Mouse (Mus musculus) embryonic fibroblast, embryonic 13.5 days (primary cell): Measurements from ENCODE around the gene 1700017N19Rik. TPM values are rescaled to one million over a fixed set of nuclear protein-coding genes. Genes with fewer than 3 reads are reported as not detected.

Experiments
- H3K27ac ChIP-seq: 2 replicates; pipeline ENCODE4 v1.5.1; 2012; ENCODE audit warnings: low read length, control low read depth, inconsistent platforms; ENCODE audit not compliant: insufficient read depth
- H3K4me1 ChIP-seq: 2 replicates; pipeline ENCODE4 v1.6.1; 2011; ENCODE audit warnings: low read length; ENCODE audit not compliant: control insufficient read depth, insufficient read depth
- H3K4me3 ChIP-seq: 2 replicates; pipeline ENCODE4 v1.5.1; 2011; ENCODE audit warnings: mild to moderate bottlenecking, control low read depth, low read length; ENCODE audit not compliant: insufficient read depth
- CTCF ChIP-seq: IDR thresholded peaks from 2 replicates; pipeline ENCODE4 v1.5.1; 2011; ENCODE audit warnings: mild to moderate bottlenecking, control low read depth, low read length, moderate library complexity, borderline replicate concordance; ENCODE audit not compliant: insufficient read depth
- POLR2A ChIP-seq: IDR thresholded peaks from 2 replicates; pipeline ENCODE4 v1.6.1; 2011; ENCODE audit warnings: low read depth, mild to moderate bottlenecking, control low read depth, low read length, moderate library complexity
- polyA plus RNA-seq: library from polyadenylated mRNA; stranded (reverse); fragments of >200 nt; gene quantifications from 2 replicates; pipeline ENCODE4 v1.2.4, GENCODE M21; 2011; ENCODE audit warnings: low read depth; ENCODE audit not compliant: missing spikeins, insufficient read length

1700017N19Rik gene
- polyA plus RNA-seq, 1 experiment, result not detected

- H3K4me3 ChIP-seq, result no peak overlapping the region
- no peaks in the 10 kb centered on the region; the same call in 1 of the 2 replicates for H3K4me1 ChIP-seq
- no peak for TF ChIP-seq CTCF
- H3K27ac ChIP-seq, result no peak overlapping the region
Measured at GRCm38 (mm10) chr10:100598339-100598738, 8.1 kb downstream of the 1700017N19Rik start.

GRCm38 (mm10) chr10:100603511-100603910 is 13.2 kb downstream of the 1700017N19Rik start:
- Histone ChIP-seq H3K27ac (no peak overlapping the region), H3K4me3 (no peak overlapping the region), H3K4me1 (no peaks in the 10 kb centered on the region)
- TF ChIP-seq CTCF (no peak), POLR2A (no peak)

GRCm38 (mm10) chr10:100604254-100604653 is 14.0 kb downstream of the 1700017N19Rik start:
- H3K4me1 ChIP-seq, result no peaks in the 10 kb centered on the region
- no peak overlapping the region for H3K27ac ChIP-seq
- no peak overlapping the region for H3K4me3 ChIP-seq
- TF ChIP-seq POLR2A, result no peak
- no peak for TF ChIP-seq CTCF

- no peak overlapping the region for H3K4me3 ChIP-seq
- H3K4me1 ChIP-seq, result no peaks in the 10 kb centered on the region
- no peak overlapping the region for H3K27ac ChIP-seq
- TF ChIP-seq CTCF (no peak), POLR2A (no peak)
Measured at GRCm38 (mm10) chr10:100617233-100617903, 27.1 kb downstream of the 1700017N19Rik start.

GRCm38 (mm10) chr10:100619474-100619873 is 29.2 kb downstream of the 1700017N19Rik start:
- Histone ChIP-seq H3K4me3 (no peak overlapping the region), H3K27ac (no peak overlapping the region), H3K4me1 (no peaks in the 10 kb centered on the region)
- TF ChIP-seq POLR2A (no peak), CTCF (no peak)

- TF ChIP-seq POLR2A (no peak), CTCF (no peak)
- Histone ChIP-seq H3K27ac (no peak overlapping the region), H3K4me3 (no peak overlapping the region), H3K4me1 (no peaks in the 10 kb centered on the region)
Measured at GRCm38 (mm10) chr10:100620040-100620439, 29.8 kb downstream of the 1700017N19Rik start.

GRCm38 (mm10) chr10:100622494-100622893 is 32.2 kb downstream of the 1700017N19Rik start:
- H3K4me1 ChIP-seq, result no peaks in the 10 kb centered on the region
- H3K4me3 ChIP-seq, result no peak overlapping the region
- H3K27ac ChIP-seq, result no peak overlapping the region
- TF ChIP-seq POLR2A (no peak), CTCF (no peak)

GRCm38 (mm10) chr10:100629762-100630438 is 39.6 kb downstream of the 1700017N19Rik start:
- no peak overlapping the region for H3K4me3 ChIP-seq
- TF ChIP-seq CTCF (peak; percentile 67; the same call in 1 of the 2 replicates), POLR2A (no peak)
- H3K27ac ChIP-seq, result no peak overlapping the region
- 0 out of 2 replicates have a peak, but pooled peaks cover 2% of the 10 kb centered on the region for H3K4me1 ChIP-seq

- no peak for TF ChIP-seq CTCF
- no peak for TF ChIP-seq POLR2A
- Histone ChIP-seq H3K4me1 (peaks cover 3% of the 10 kb centered on the region), H3K4me3 (no peak overlapping the region), H3K27ac (no peak overlapping the region)
Measured at GRCm38 (mm10) chr10:100642887-100643286, 52.6 kb downstream of the 1700017N19Rik start.

GRCm38 (mm10) chr10:100645331-100645935 is 55.1 kb downstream of the 1700017N19Rik start:
- Histone ChIP-seq H3K4me1 (peaks cover 3% of the 10 kb centered on the region), H3K27ac (peak overlapping the region; percentile 65)

More at GRCm38 (mm10) chr10:100645331-100645935, 55.1 kb downstream of the 1700017N19Rik start:
- no peak for TF ChIP-seq POLR2A
- H3K4me3 ChIP-seq, result no peak overlapping the region
